Mouse (Mus musculus): ENCODE measurements around the gene Tmed10. TPM values are rescaled to one million over a fixed set of nuclear protein-coding genes. Genes with fewer than 3 reads are reported as not detected.
A peak's percentile ranks its signal among the peaks of the same experiment; 100 is the strongest.

Tmed10 gene
- polyA plus RNA-seq, 1 experiment, result 59.6 TPM

DNA sequence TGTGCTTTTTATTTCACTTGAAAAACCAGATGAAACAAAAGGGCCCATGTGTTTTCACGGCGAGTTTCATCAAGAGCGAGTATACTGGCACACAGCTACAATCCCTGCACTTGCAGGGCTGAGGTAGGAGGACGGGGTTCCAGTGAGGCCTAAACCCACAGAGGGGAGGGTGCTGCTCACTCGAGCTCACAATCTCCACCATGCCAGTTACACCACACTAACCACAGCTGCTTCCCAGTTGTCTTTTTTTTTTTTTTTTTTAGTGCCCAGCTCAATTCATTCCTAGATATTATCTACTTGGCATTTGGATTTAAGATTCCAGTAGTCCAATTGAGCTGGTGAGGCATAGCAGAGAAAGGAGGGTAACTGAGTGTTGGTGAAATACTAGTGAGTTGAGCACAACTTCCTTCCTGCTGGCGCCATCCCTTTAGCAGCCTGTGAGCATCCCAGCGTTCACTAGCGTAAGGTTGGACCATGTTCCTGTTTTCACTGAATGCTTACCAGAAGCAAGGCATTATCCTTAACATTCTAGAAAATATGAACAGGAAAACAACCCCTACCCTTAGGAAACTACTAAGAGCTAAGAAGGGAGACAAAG lies 2.5 kb downstream of the Tmed10 start:
- 9% methylated on average over 8 of the region's 8 CpGs for WGBS
- Histone ChIP-seq H3K27ac (ENCODE audit: control insufficient read depth, insufficient read depth, low read depth, low read length, poor library complexity) (peak overlapping the region; percentile 72), H3K4me1 (ENCODE audit: control insufficient read depth, insufficient read depth, low read length) (peaks cover 6% of the 10 kb centered on the region), H3K4me3 (replicated peaks; ENCODE audit: control insufficient read depth, low read depth, low read length) (no peak overlapping the region)
- no peak for TF ChIP-seq POLR2A (IDR thresholded peaks at IDR 0.05; ENCODE audit: borderline replicate concordance, control insufficient read depth, low read depth, low read length)
- TF ChIP-seq CTCF (IDR thresholded peaks at IDR 0.05; ENCODE audit: control insufficient read depth, insufficient read depth, low read length), result no peak

DNA sequence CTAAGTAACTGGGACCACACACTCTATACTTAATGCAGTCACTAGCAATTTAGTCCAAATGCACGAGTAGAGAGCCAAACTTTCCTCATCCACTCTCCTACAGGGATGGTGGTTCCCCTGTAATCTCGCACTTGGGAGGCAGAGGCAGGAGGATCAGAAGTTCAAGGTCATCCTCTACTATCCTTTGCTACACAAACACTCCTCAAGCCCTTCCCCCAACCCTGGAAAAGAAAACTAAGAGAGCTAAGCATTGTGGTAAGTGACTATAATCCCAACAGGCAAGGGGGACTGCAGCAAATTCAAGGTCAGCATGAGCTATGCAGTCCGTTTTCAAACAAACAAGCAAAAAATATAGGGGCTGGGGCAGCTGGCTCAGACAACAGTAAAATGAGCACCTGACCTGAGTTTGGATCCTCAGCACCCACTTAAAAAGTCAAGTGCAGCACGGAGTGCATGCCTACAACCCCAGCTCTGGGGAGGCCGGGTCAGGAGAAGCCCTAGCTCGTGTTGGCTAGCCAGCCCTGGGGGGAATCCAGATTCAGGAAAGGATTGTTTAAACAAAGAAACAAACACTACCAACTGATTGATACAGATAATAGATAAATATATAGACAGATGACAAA lies 6.1 kb downstream of the Tmed10 start:
- Histone ChIP-seq H3K27ac (ENCODE audit: control insufficient read depth, insufficient read depth, low read depth, low read length, poor library complexity) (no peak overlapping the region), H3K4me3 (replicated peaks; ENCODE audit: control insufficient read depth, low read depth, low read length) (no peak overlapping the region), H3K4me1 (ENCODE audit: control insufficient read depth, insufficient read depth, low read length) (peaks cover 10% of the 10 kb centered on the region)
- TF ChIP-seq CTCF (IDR thresholded peaks at IDR 0.05; ENCODE audit: control insufficient read depth, insufficient read depth, low read length) (no peak), POLR2A (IDR thresholded peaks at IDR 0.05; ENCODE audit: borderline replicate concordance, control insufficient read depth, low read depth, low read length) (no peak)
- WGBS, result 76% methylated on average over 6 of the region's 6 CpGs

GRCm38 (mm10) chr12:85366271-85366670 lies 8.4 kb downstream of the Tmed10 start:
- Histone ChIP-seq H3K4me1 (ENCODE audit: control insufficient read depth, insufficient read depth, low read length) (peaks cover 7% of the 10 kb centered on the region), H3K4me3 (replicated peaks; ENCODE audit: control insufficient read depth, low read depth, low read length) (no peak overlapping the region), H3K27ac (ENCODE audit: control insufficient read depth, insufficient read depth, low read depth, low read length, poor library complexity) (no peak overlapping the region)
- WGBS, result 69% methylated on average over 3 of the region's 3 CpGs
- TF ChIP-seq POLR2A (IDR thresholded peaks at IDR 0.05; ENCODE audit: borderline replicate concordance, control insufficient read depth, low read depth, low read length) (no peak), CTCF (IDR thresholded peaks at IDR 0.05; ENCODE audit: control insufficient read depth, insufficient read depth, low read length) (no peak)

DNA sequence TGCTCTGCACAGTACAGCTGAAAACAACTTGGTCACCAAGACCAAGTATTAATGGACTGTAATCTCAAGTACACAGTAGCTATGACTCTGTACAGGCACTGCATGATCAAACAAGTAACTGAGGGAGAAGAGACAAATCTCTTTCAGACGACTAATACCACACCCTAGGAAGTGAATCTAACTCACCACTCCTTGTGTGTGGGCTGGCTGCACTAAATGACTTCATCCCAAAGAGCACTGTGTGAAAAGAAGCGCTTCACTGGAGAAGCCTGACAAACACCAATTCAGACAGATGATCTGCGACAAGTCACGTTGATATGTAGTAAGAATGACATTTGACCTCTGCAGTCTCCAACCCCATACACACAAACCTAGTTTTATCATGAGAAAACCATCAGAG lies 12.1 kb downstream of the Tmed10 start:
- TF ChIP-seq CTCF (IDR thresholded peaks at IDR 0.05; ENCODE audit: control insufficient read depth, insufficient read depth, low read length), result no peak
- no peak for TF ChIP-seq POLR2A (IDR thresholded peaks at IDR 0.05; ENCODE audit: borderline replicate concordance, control insufficient read depth, low read depth, low read length)
- H3K4me1 ChIP-seq (ENCODE audit: control insufficient read depth, insufficient read depth, low read length), result peaks cover 5% of the 10 kb centered on the region
- 62% methylated on average over 4 of the region's 4 CpGs for WGBS
- H3K27ac ChIP-seq (ENCODE audit: control insufficient read depth, insufficient read depth, low read depth, low read length, poor library complexity), result no peak overlapping the region
- no peak overlapping the region for H3K4me3 ChIP-seq (replicated peaks; ENCODE audit: control insufficient read depth, low read depth, low read length)

DNA sequence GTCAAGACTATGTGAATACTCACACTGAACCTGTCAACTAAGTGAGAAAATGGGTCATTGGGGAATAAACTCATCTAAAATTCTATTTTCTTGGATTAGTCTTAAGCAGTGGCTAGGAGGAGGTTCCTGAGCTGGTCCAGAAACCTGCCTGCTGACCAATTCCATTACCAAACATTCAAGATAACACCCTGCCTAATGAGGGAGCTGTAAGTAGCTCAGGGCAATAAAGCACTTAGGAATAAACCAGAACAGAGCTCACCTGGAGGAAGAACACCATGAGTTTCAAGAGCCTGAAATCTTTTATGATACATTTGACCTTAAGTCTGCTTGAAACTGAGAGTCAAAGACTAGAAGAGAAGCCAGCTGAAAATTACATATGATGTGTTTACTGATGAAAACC lies 13.1 kb downstream of the Tmed10 start:
- no peak for TF ChIP-seq POLR2A (IDR thresholded peaks at IDR 0.05; ENCODE audit: borderline replicate concordance, control insufficient read depth, low read depth, low read length)
- no peak for TF ChIP-seq CTCF (IDR thresholded peaks at IDR 0.05; ENCODE audit: control insufficient read depth, insufficient read depth, low read length)
- Histone ChIP-seq H3K4me3 (replicated peaks; ENCODE audit: control insufficient read depth, low read depth, low read length) (no peak overlapping the region), H3K4me1 (ENCODE audit: control insufficient read depth, insufficient read depth, low read length) (peaks cover 3% of the 10 kb centered on the region; the same call in 1 of the 2 replicates), H3K27ac (ENCODE audit: control insufficient read depth, insufficient read depth, low read depth, low read length, poor library complexity) (no peak overlapping the region)

- Histone ChIP-seq H3K4me3 (replicated peaks; ENCODE audit: control insufficient read depth, low read depth, low read length) (no peak overlapping the region), H3K27ac (ENCODE audit: control insufficient read depth, insufficient read depth, low read depth, low read length, poor library complexity) (no peak overlapping the region), H3K4me1 (ENCODE audit: control insufficient read depth, insufficient read depth, low read length) (peaks cover 3% of the 10 kb centered on the region; the same call in 1 of the 2 replicates)
- TF ChIP-seq POLR2A (IDR thresholded peaks at IDR 0.05; ENCODE audit: borderline replicate concordance, control insufficient read depth, low read depth, low read length) (no peak), CTCF (IDR thresholded peaks at IDR 0.05; ENCODE audit: control insufficient read depth, insufficient read depth, low read length) (no peak)
- WGBS, result 79% methylated on average over 3 of the region's 3 CpGs
Observed at GRCm38 (mm10) chr12:85361165-85361564, 13.5 kb downstream of the Tmed10 start.

DNA sequence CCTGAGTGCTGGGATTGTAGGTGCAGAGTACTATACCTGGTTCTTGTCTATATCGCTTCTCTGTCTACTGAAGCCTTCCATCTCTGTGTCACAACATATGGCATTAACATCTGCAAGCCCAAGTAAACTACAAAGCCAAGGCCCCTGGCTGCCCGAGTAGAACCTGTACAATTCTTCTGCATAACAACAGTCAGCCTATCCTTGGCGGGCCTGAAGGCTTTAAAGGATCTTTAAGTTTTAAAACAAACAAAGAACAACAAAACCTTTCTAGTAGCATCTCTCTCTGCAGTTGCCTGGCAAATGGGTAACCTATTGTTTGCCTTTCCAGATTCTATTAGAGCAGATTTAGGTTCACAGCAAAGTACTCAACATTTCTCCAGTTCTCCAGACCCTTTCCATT lies 20.6 kb downstream of the Tmed10 start:
- TF ChIP-seq CTCF (IDR thresholded peaks at IDR 0.05; ENCODE audit: control insufficient read depth, insufficient read depth, low read length) (no peak), POLR2A (IDR thresholded peaks at IDR 0.05; ENCODE audit: borderline replicate concordance, control insufficient read depth, low read depth, low read length) (no peak)
- 92% methylated on average over 3 of the region's 3 CpGs for WGBS

GRCm38 (mm10) chr12:85350407-85351232 lies 24.0 kb downstream of the Tmed10 start:
- no peak overlapping the region for H3K4me3 ChIP-seq (replicated peaks; ENCODE audit: control insufficient read depth, low read depth, low read length)
- no peak overlapping the region for H3K27ac ChIP-seq (ENCODE audit: control insufficient read depth, insufficient read depth, low read depth, low read length, poor library complexity)
- H3K4me1 ChIP-seq (ENCODE audit: control insufficient read depth, insufficient read depth, low read length), result peaks cover 8% of the 10 kb centered on the region
- 74% methylated on average over 10 of the region's 10 CpGs for WGBS
- TF ChIP-seq POLR2A (IDR thresholded peaks at IDR 0.05; ENCODE audit: borderline replicate concordance, control insufficient read depth, low read depth, low read length) (no peak), CTCF (IDR thresholded peaks at IDR 0.05; ENCODE audit: control insufficient read depth, insufficient read depth, low read length) (no peak)

More for the DNA sequence above, 20.6 kb downstream of the Tmed10 start:
- H3K27ac ChIP-seq (ENCODE audit: control insufficient read depth, insufficient read depth, low read depth, low read length, poor library complexity), result no peak overlapping the region
- peaks cover 2% of the 10 kb centered on the region for H3K4me1 ChIP-seq (ENCODE audit: control insufficient read depth, insufficient read depth, low read length)
- H3K4me3 ChIP-seq (replicated peaks; ENCODE audit: control insufficient read depth, low read depth, low read length), result no peak overlapping the region

Data from bone marrow, adult 2 months (tissue).